Mouse (Mus musculus): ENCODE measurements around the gene Ddx39. TPM values are rescaled to one million over a fixed set of nuclear protein-coding genes. Genes with fewer than 3 reads are reported as not detected.
A peak's percentile ranks its signal among the peaks of the same experiment; 100 is the strongest.

The Ddx39 gene
- total and polyA plus RNA-seq, 3 experiments: 272 to 304 (median 279) TPM

- TF ChIP-seq KAT2A (conservative IDR thresholded peaks at IDR 0.05; ENCODE audit: low read depth, low read length): no peak
- TF ChIP-seq CHD2 (IDR thresholded peaks at IDR 0.05; ENCODE audit: low read length): no peak
- TF ChIP-seq GATA1 (IDR thresholded peaks at IDR 0.05; ENCODE audit: low read depth, low read length): no peak
- no peak for TF ChIP-seq SIN3A (IDR thresholded peaks at IDR 0.05; ENCODE audit: low read length)
- no peak for TF ChIP-seq HCFC1 (IDR thresholded peaks at IDR 0.05; ENCODE audit: low read depth, low read length)
- TF ChIP-seq TCF12 (IDR thresholded peaks at IDR 0.05; ENCODE audit: low read depth, low read length): no peak
- TF ChIP-seq MYB (IDR thresholded peaks at IDR 0.05; ENCODE audit: low read depth, low read length): no peak
- no peak for TF ChIP-seq USF2 (IDR thresholded peaks at IDR 0.05; ENCODE audit: borderline replicate concordance in 1 of 2, insufficient read depth in 1 of 2, low read depth in 1 of 2, low read length in 2 of 2)
- TF ChIP-seq POLR2A (IDR thresholded peaks at IDR 0.05; ENCODE audit: control insufficient read depth in 1 of 2, insufficient read depth in 1 of 2, low read depth in 1 of 2, low read length in 2 of 2, poor library complexity in 1 of 2): no peak
- TF ChIP-seq SMC3 (IDR thresholded peaks at IDR 0.05; ENCODE audit: low read depth, low read length): no peak
- no peak for TF ChIP-seq MAFK (IDR thresholded peaks at IDR 0.05; ENCODE audit: borderline replicate concordance, low read depth, low read length)
- TF ChIP-seq GABPA (IDR thresholded peaks at IDR 0.05; ENCODE audit: low read depth, low read length): no peak
Observed at GRCm38 (mm10) chr8:83703426-83703825, 11.6 kb upstream of the Ddx39 start.

GRCm38 (mm10) chr8:83706411-83706810, 8.6 kb upstream of the Ddx39 start:
- no peaks in the 10 kb centered on the region for H3K36me3 ChIP-seq (ENCODE audit: control insufficient read depth in 1 of 2, insufficient read depth in 2 of 2, low read length in 2 of 2)
- H3K79me2 ChIP-seq (ENCODE audit: control insufficient read depth, insufficient read depth, low read length, poor library complexity): no peaks in the 10 kb centered on the region
- H3K4me3 ChIP-seq (ENCODE audit: control insufficient read depth in 1 of 2, insufficient read depth in 1 of 2, low read depth in 2 of 2, low read length in 2 of 2): no peak overlapping the region
- H3K9ac ChIP-seq (ENCODE audit: control insufficient read depth, low read depth, low read length, poor library complexity, severe bottlenecking): no peak overlapping the region
- TF ChIP-seq CTCF (IDR thresholded peaks at IDR 0.05 in 2 of 3, conservative IDR thresholded peaks at IDR 0.05 in 1 of 3; ENCODE audit: control insufficient read depth in 1 of 3, insufficient read depth in 1 of 3, low read depth in 2 of 3, low read length in 3 of 3, poor library complexity in 1 of 3, severe bottlenecking in 1 of 3): peak; percentile 55 to 62 (median 61)
- TF ChIP-seq MAZ (IDR thresholded peaks at IDR 0.05; ENCODE audit: low read depth, low read length): 0 out of 2 replicates have a peak, but pooled peaks have one; percentile 19
- no peak for TF ChIP-seq EP300 (IDR thresholded peaks at IDR 0.05; ENCODE audit: low read depth in 1 of 2, low read length in 2 of 2)
- no peak for TF ChIP-seq UBTF (IDR thresholded peaks at IDR 0.05; ENCODE audit: borderline replicate concordance, insufficient read depth, low read depth, low read length)
- H3K9me3 ChIP-seq (replicated peaks; ENCODE audit: insufficient read depth, low read length): no peaks in the 10 kb centered on the region
- no peaks in the 10 kb centered on the region; a peak in 1 of 4 replicates for H3K4me1 ChIP-seq (ENCODE audit: control insufficient read depth in 1 of 2, insufficient read depth in 2 of 2, low read length in 2 of 2)
- H3K27me3 ChIP-seq (ENCODE audit: control insufficient read depth in 1 of 2, insufficient read depth in 2 of 2, low read length in 2 of 2): no peaks in the 10 kb centered on the region
- H3K27ac ChIP-seq (ENCODE audit: control insufficient read depth, low read depth, low read length): no peak overlapping the region
- DNase-seq (ENCODE audit: low read depth, low spot score): peak; percentile 78

More at GRCm38 (mm10) chr8:83703426-83703825, 11.6 kb upstream of the Ddx39 start:
- H3K36me3 ChIP-seq (ENCODE audit: control insufficient read depth in 1 of 2, insufficient read depth in 2 of 2, low read length in 2 of 2): peaks cover 0 to 9% of the 10 kb centered on the region in 2 experiments; a peak in 2 of 4 replicates
- H3K79me2 ChIP-seq (ENCODE audit: control insufficient read depth, insufficient read depth, low read length, poor library complexity): peaks cover 7% of the 10 kb centered on the region
- H3K27ac ChIP-seq (ENCODE audit: control insufficient read depth, low read depth, low read length): no peak overlapping the region
- no peak overlapping the region for H3K4me3 ChIP-seq (ENCODE audit: control insufficient read depth in 1 of 2, insufficient read depth in 1 of 2, low read depth in 2 of 2, low read length in 2 of 2)
- no peak overlapping the region for H3K9ac ChIP-seq (ENCODE audit: control insufficient read depth, low read depth, low read length, poor library complexity, severe bottlenecking)
- H3K27me3 ChIP-seq (ENCODE audit: control insufficient read depth in 1 of 2, insufficient read depth in 2 of 2, low read length in 2 of 2): no peaks in the 10 kb centered on the region
- no peaks in the 10 kb centered on the region for H3K9me3 ChIP-seq (replicated peaks; ENCODE audit: insufficient read depth, low read length)
- no peak for DNase-seq (ENCODE audit: low read depth, low spot score)
- peaks cover 3 to 18% of the 10 kb centered on the region in 2 experiments for H3K4me1 ChIP-seq (ENCODE audit: control insufficient read depth in 1 of 2, insufficient read depth in 2 of 2, low read length in 2 of 2)
